Mouse (Mus musculus) liver, postnatal 0 days (tissue): Measurements from ENCODE around the gene Col5a3.

Source experiments
- CTCF ChIP-seq: sonication (generic); IDR thresholded peaks from 2 replicates; pipeline ENCODE4 v1.5.1; 2016; ENCODE audit warnings: antibody characterized with exemption, low read depth
- EP300 ChIP-seq: IDR thresholded peaks from 2 replicates; pipeline ENCODE4 v1.6.1; 2016; ENCODE audit warnings: antibody characterized with exemption, low read depth, mild to moderate bottlenecking

GRCm38 (mm10) chr9:20812537-20813271 lies 2.2 kb downstream of the Col5a3 start:
- TF ChIP-seq CTCF: no peak
- TF ChIP-seq EP300: no peak
